Mouse (Mus musculus) spleen, adult 2 months (tissue): ENCODE data around the gene Tcf7l2.

Experiments used
- CTCF ChIP-seq: fragments of 200-500 bp; IDR thresholded peaks from 2 replicates; pipeline ENCODE4 v1.5.1; 2011; ENCODE audit warnings: mild to moderate bottlenecking, inconsistent platforms; ENCODE audit not compliant: insufficient read depth, insufficient read length, insufficient replicate concordance; ENCODE audit errors: extremely low read depth
- POLR2A ChIP-seq: fragments of 200-500 bp; IDR thresholded peaks from 2 replicates; pipeline ENCODE4 v1.6.1; 2011; ENCODE audit warnings: low read depth, low read length, inconsistent platforms

- TF ChIP-seq CTCF (no peak), POLR2A (no peak)
Measured at GRCm38 (mm10) chr19:55860009-55860743, 118.6 kb downstream of the Tcf7l2 start.
